Mouse (Mus musculus) E14TG2a.4 (cell line): ENCODE data around the gene Nfib.

ENCODE experiments used
- H3K27me3 ChIP-seq: 2 replicates; pipeline ENCODE4 v1.6.1; 2014; ENCODE audit warnings: low read length, control low read depth; ENCODE audit not compliant: insufficient read depth
- H3K36me3 ChIP-seq: 2 replicates; pipeline ENCODE4 v1.6.1; 2014; ENCODE audit warnings: low read length, control low read depth; ENCODE audit not compliant: insufficient read depth
- H3K4me1 ChIP-seq: replicated peaks from 2 replicates; pipeline ENCODE4 v1.6.1; 2014; ENCODE audit warnings: low read depth, low read length, control low read depth
- H3K4me3 ChIP-seq: replicated peaks from 2 replicates; pipeline ENCODE4 v1.5.1; 2014; ENCODE audit warnings: mild to moderate bottlenecking, low read length
- H3K9me3 ChIP-seq: 2 replicates; pipeline ENCODE4 v1.6.1; 2014; ENCODE audit warnings: low read length, control low read depth
- CTCF ChIP-seq: conservative IDR thresholded peaks from 2 replicates; pipeline ENCODE4 v1.5.1; 2014; ENCODE audit warnings: low read length
- NANOG ChIP-seq: IDR thresholded peaks from 2 replicates; pipeline ENCODE4 v1.6.1; 2014; ENCODE audit warnings: borderline replicate concordance, low read length, mixed read lengths
- POU5F1 ChIP-seq: IDR thresholded peaks from 2 replicates; pipeline ENCODE4 v1.6.1; 2014; ENCODE audit warnings: low read length, borderline replicate concordance

The Nfib gene

DNA sequence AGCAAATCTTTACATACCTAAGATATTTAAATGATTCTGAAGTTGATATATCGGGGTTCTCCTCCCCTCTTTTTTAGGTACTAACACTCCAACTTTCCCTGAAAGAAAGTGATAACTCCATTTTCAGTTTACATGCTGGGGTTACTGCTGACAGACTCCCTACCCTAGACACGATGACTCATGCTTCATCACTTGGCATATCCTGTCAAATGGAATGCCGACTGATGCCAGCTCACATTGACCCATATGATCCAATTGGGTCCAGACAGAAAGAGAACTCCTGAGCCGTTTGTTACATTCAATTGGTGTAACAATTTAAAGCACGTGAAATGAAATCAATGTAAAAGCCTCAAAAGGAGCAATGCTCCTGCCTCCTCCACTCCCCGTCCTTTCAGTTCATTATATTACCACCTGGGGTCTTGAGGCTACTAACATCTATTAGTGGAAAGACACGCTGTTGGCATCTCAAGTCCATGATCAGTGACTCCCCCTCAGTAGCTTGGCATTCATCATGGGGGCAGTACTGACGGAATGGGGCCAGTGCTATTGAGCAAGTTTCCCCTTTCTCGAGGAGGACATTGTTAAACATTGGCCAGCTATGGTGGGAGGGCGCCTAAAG, 155.7 kb downstream of the Nfib start:
- Histone ChIP-seq H3K36me3 (no peaks in the 10 kb centered on the region), H3K27me3 (no peaks in the 10 kb centered on the region), H3K4me1 (no peaks in the 10 kb centered on the region), H3K4me3 (no peak overlapping the region), H3K9me3 (peaks cover 16% of the 10 kb centered on the region)
- no peak for TF ChIP-seq CTCF
- TF ChIP-seq POU5F1 = no peak
- no peak for TF ChIP-seq NANOG

GRCm38 (mm10) chr4:82548247-82548646, 157.3 kb downstream of the Nfib start:
- Histone ChIP-seq H3K4me1 (peaks cover 11% of the 10 kb centered on the region), H3K36me3 (no peaks in the 10 kb centered on the region), H3K4me3 (no peak overlapping the region), H3K9me3 (peaks cover 16% of the 10 kb centered on the region), H3K27me3 (no peaks in the 10 kb centered on the region)
- TF ChIP-seq NANOG = no peak
- no peak for TF ChIP-seq CTCF
- no peak for TF ChIP-seq POU5F1

DNA sequence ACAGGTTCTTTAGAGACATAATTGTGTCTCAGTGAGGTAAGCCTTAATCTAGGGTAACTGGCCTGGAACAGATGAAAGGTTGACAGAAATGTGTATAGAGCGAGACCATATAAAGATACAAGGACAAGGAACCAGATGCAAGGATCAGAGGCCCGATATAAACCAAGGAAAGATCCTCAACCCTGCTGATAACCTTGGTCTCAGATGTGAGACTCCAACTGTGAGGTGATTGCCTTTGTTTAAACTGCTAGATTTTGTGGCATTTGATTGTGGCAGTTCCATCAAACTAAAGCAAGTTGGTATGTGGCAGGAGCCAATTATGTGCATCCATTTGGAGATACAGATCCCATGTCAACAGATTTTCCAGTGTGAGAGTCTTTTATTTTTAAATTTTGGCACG, 161.6 kb downstream of the Nfib start:
- H3K9me3 ChIP-seq = peaks cover 14% of the 10 kb centered on the region
- peaks cover 13% of the 10 kb centered on the region for H3K27me3 ChIP-seq
- TF ChIP-seq NANOG (peak; percentile 52; the same call in 1 of the 2 replicates), CTCF (no peak)
- no peak overlapping the region for H3K4me3 ChIP-seq
- H3K36me3 ChIP-seq = no peaks in the 10 kb centered on the region
- peaks cover 37% of the 10 kb centered on the region for H3K4me1 ChIP-seq

DNA sequence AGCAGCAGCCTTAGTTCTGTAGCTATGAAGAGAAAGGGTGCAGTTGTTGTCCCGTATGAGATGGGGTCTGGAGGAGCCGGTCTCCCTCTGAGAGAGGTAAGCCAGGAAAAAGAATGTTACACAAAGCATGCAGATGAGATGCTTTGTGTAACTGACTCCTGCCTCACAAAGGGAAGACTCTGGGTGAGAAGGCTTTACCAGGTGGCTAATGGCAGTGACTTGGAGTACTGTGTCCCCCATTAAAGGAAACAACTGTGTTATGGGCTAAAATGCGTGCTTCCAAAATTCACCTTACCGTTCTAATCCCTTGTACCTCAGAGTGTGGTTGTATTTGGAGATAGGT, 162.2 kb downstream of the Nfib start:
- Histone ChIP-seq H3K4me1 (peaks cover 43% of the 10 kb centered on the region), H3K27me3 (peaks cover 19% of the 10 kb centered on the region), H3K36me3 (no peaks in the 10 kb centered on the region), H3K4me3 (no peak overlapping the region), H3K9me3 (peaks cover 8% of the 10 kb centered on the region)
- TF ChIP-seq NANOG (peak; percentile 28; the same call in 1 of the 2 replicates), CTCF (no peak), POU5F1 (no peak)

DNA sequence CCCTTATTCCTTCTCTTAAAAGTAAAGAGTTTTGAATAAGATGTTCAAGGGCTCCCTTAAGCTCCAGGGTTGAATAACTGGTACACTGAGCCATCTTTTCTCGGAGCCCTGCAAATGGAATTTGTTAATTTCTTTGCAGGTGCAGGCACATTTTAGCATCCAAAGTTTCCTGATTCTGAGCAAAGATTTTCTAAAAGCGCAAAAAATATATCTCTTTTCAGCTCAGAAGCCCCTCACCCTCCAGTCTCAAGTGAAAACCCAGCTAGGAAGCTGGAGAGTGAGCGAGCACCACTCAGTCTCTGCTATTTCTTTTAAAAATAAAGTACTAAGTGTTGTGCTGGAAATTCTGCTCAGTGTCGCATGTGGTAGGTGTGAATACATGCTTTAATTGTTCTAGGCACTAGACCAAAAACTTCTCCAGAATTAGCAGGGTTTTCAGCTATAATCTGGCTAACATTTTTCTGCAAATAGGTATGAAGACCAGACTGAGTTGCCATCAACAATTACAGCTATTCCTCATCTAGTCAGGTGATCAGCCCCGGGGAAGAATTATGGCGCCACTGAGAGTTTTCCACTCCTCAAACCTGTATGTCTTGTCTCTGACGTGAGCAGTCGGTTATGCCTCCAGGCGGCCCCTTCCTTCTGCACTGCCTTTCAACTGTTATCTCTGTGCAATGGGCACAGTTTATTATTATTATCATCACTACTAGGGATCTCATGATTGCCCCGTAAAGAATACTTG, 162.7 kb downstream of the Nfib start:
- TF ChIP-seq NANOG (no peak), CTCF (no peak), POU5F1 (no peak)
- Histone ChIP-seq H3K4me1 (peaks cover 48% of the 10 kb centered on the region), H3K36me3 (no peaks in the 10 kb centered on the region), H3K27me3 (peaks cover 24% of the 10 kb centered on the region), H3K4me3 (no peak overlapping the region), H3K9me3 (peaks cover 4% of the 10 kb centered on the region)

DNA sequence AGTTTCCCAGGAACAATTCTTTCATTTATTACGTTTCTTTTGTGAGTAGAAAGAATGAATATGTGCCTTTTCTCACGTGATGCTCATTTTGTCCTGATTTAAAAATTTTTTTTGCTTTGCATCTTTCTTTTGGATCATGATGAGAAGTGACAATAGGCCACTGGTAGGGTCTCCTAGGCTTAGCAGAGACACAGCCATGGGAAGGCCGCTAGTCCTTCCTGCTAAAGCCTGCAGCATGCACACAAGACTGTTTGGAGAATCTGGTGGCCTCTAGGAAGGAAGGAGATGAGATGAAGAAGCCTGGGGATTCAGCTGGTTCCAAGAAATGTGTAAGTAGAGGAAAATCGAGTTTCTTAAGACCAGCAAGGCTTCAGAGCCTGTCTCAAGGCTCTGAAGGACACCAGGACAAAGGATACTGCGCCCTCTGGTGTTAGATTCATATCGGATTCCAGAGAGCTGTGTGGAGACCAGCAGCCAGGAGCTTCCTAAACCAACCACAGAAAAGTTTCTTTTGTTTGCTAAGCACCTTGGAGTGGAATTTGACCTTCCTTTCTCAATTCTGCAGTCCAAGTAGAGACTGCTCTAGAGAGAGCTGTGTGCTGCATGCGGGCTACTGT, 163.5 kb downstream of the Nfib start:
- Histone ChIP-seq H3K4me1 (peaks cover 56% of the 10 kb centered on the region), H3K9me3 (no peaks in the 10 kb centered on the region), H3K4me3 (no peak overlapping the region), H3K27me3 (peaks cover 32% of the 10 kb centered on the region), H3K36me3 (no peaks in the 10 kb centered on the region)
- TF ChIP-seq NANOG = no peak
- TF ChIP-seq CTCF = peak; percentile 49

DNA sequence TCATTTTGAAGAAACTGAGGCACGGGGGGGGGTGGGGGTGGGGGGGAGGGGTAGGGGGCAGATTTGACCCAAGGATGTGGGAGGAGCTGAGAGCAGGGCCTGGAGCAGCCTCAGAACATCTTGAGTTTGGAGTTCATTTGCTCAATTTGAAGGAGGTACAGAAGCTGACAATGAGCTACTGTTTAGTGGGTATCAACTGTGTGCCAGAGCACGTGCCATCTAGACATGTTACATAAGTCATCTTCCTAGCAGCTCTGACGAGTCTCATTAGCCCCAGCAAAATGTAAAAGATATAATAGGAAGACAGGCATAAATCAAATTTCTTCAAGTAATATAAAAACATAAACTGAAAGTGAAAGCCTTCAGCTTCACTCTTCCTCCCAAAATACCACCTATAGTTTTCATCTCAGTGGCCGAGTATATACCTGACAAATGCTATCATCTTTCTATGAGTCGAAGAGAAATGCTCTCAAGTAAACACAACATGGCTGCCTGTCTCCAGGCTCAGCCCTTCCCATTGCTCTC, 165.0 kb downstream of the Nfib start:
- Histone ChIP-seq H3K4me1 (peaks cover 71% of the 10 kb centered on the region), H3K9me3 (no peaks in the 10 kb centered on the region), H3K36me3 (no peaks in the 10 kb centered on the region), H3K4me3 (no peak overlapping the region), H3K27me3 (peaks cover 47% of the 10 kb centered on the region)
- TF ChIP-seq NANOG (no peak), CTCF (no peak), POU5F1 (no peak)

GRCm38 (mm10) chr4:82540048-82540410, 165.5 kb downstream of the Nfib start:
- no peak overlapping the region for H3K4me3 ChIP-seq
- H3K9me3 ChIP-seq = no peaks in the 10 kb centered on the region
- no peak for TF ChIP-seq NANOG
- H3K36me3 ChIP-seq = no peaks in the 10 kb centered on the region
- peaks cover 76% of the 10 kb centered on the region for H3K4me1 ChIP-seq
- H3K27me3 ChIP-seq = peaks cover 52% of the 10 kb centered on the region
